In genomic region chr9:116263833-116264232, GRCm38 (mm10) we compare ENCODE assay signal across 28 mouse cellular contexts.
DNase-seq lines count a peak whose midpoint lies in the region; ATAC-seq and TF ChIP-seq lines count a peak whose summit lies in the region.
"Had no signal": no experiment of that assay in that cellular context is flagged by ENCODE, and none has a peak within 500 bp of the region (broad histone marks: within the 10 kb centered on the region; RNA-seq: fewer than 3 reads in every experiment).

No protein-coding gene starts in this region.

- no peak for ATAC-seq in cerebellum, adult (ENCODE audit: insufficient number of reproducible peaks, low FRiP score, low TSS enrichment)
- ATAC-seq: forebrain, embryonic 15.5 days had no signal

- DNase-seq in thymus, adult 18-20 months = peak; percentile 9 to 37
- DNase-seq in thymus, postnatal 0 days (ENCODE audit: low spot score) = no peak
- DNase-seq in induced T-regulatory cell, adult 2 months (ENCODE audit: low read depth) = peak; percentile 74
- peak; percentile 19 to 21 for DNase-seq in thymus, postnatal 10 days (ENCODE audit: low spot score in 2 of 2)
- no peak for DNase-seq in urinary bladder, postnatal 10 days (ENCODE audit: low spot score)
- DNase-seq in left cerebral cortex, adult 2 months (ENCODE audit: extremely low spot score in 1 of 2, low spot score in 2 of 2) = no peak
- no peak for DNase-seq in cerebellum, postnatal 25 days
- DNase-seq: adrenal gland, postnatal 14 days; cerebellum, adult 2 months; cerebellum, postnatal 14 days; gastrocnemius, postnatal 25 days; heart, adult 11 months; heart, postnatal 36 days; kidney, adult 11 months; kidney, postnatal 36 days; left cerebral cortex, postnatal 4 days; liver; lung, embryonic 14.5 days; lung, postnatal 14 days; midbrain, embryonic 14.5 days had no signal

- TF ChIP-seq CTCF in left cerebral cortex, adult 2 months (IDR thresholded peaks at IDR 0.05) = no peak

- no peak overlapping the region for H3K27ac ChIP-seq in left cerebral cortex, adult 2 months
- H3K27ac ChIP-seq: embryonic facial prominence, embryonic 13.5 days; forebrain, embryonic 10.5 days; forebrain, embryonic 15.5 days; hindbrain, embryonic 12.5 days; kidney, embryonic 15.5 days; layer of hippocampus, adult 2 months; liver, embryonic 14.5 days had no signal

- no peak overlapping the region for H3K4me3 ChIP-seq in left cerebral cortex, adult 2 months
- H3K4me3 ChIP-seq: embryonic facial prominence, embryonic 13.5 days; forebrain, embryonic 10.5 days; forebrain, embryonic 15.5 days; hindbrain, embryonic 12.5 days; kidney, embryonic 15.5 days; layer of hippocampus, adult 2 months had no signal

- intact Hi-C loops in left cerebral cortex, adult 2 months (cut with DNase I) = no loop called here

Comparison
In these comparisons a context has a peak if more than half of its experiments do, and no peak if none do; other contexts are left out.
1. DNase-seq: peak in thymus, adult 18-20 months (2 of 2), induced T-regulatory cell, adult 2 months (single experiment) and thymus, postnatal 10 days (2 of 2); none in thymus, postnatal 0 days (single experiment), urinary bladder, postnatal 10 days (single experiment), left cerebral cortex, adult 2 months (0 of 2) and cerebellum, postnatal 25 days (0 of 2).